ENCODE assay signal across 14 mouse cellular contexts in the genomic region with DNA sequence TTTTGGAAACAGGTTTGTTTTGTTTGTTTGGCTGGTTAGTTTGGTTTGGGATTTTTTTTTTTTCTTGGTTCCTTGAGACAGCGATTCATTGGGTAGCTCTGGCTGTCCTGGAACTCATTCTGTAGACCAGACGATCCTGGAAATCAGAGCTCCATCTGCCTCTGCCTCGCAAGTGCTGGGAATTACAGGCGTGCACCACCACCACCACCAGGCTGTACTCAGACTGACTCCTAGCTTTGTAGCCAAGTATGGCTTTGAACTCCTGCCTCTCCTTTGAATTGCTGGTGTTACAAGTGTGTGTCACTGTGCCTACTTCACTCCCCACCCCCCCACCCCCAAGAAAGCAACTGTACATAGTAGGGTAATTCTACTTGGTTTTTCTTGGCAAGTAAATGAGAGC. TPM values are rescaled to one million over a fixed set of nuclear protein-coding genes. Genes with fewer than 3 reads are reported as not detected.
DNase-seq lines count a peak whose midpoint lies in the region; ATAC-seq lines count a peak whose summit lies in the region.
"Had no signal": no experiment of that assay in that cellular context is flagged by ENCODE, and none has a peak within 500 bp of the region (broad histone marks: within the 10 kb centered on the region; RNA-seq: fewer than 3 reads in every experiment).

No protein-coding gene starts in this region.

- no peak overlapping the region for H3K4me2 ChIP-seq in heart, embryonic 12.5 days
- H3K4me2 ChIP-seq in forebrain, embryonic 14.5 days (ENCODE audit: low read length): no peak overlapping the region
- no peak overlapping the region for H3K4me2 ChIP-seq in hindbrain, embryonic 16.5 days (ENCODE audit: low read length)
- no peak overlapping the region for H3K4me2 ChIP-seq in neural tube, embryonic 14.5 days (ENCODE audit: low read depth, low read length)

- H3K27ac ChIP-seq in heart, embryonic 12.5 days (ENCODE audit: poor library complexity, severe bottlenecking): peak overlapping the region; percentile 40
- H3K27ac ChIP-seq in forebrain, embryonic 14.5 days (ENCODE audit: low read depth, low read length): peak overlapping the region; percentile 86
- peak overlapping the region; percentile 32 for H3K27ac ChIP-seq in hindbrain, embryonic 16.5 days (ENCODE audit: low read depth, low read length)
- H3K27ac ChIP-seq in neural tube, embryonic 14.5 days (ENCODE audit: low read depth, low read length): peak overlapping the region; percentile 66; the same call in 1 of the 2 replicates

- DNase-seq in heart, adult 9 months (ENCODE audit: low spot score in 2 of 2): no peak
- DNase-seq in forebrain, embryonic 14.5 days (ENCODE audit: low spot score): no peak
- no peak for DNase-seq in kidney, adult 18-20 months
- no peak for DNase-seq in lung, postnatal 4 days
- no peak for DNase-seq in adrenal gland, postnatal 10 days
- DNase-seq: cerebellum, postnatal 25 days; gastrocnemius, postnatal 25 days; kidney, postnatal 4 days; liver, postnatal 0 days had no signal

- H3K4me1 ChIP-seq in heart, embryonic 12.5 days (replicated peaks): peaks cover 17% of the 10 kb centered on the region
- H3K4me1 ChIP-seq in forebrain, embryonic 14.5 days (ENCODE audit: control insufficient read depth, insufficient read depth, low read length): peaks cover 33% of the 10 kb centered on the region
- peaks cover 27% of the 10 kb centered on the region for H3K4me1 ChIP-seq in hindbrain, embryonic 16.5 days (ENCODE audit: control insufficient read depth, insufficient read depth, low read depth, low read length)
- H3K4me1 ChIP-seq in neural tube, embryonic 14.5 days (ENCODE audit: control insufficient read depth, insufficient read depth, low read length): peaks cover 20% of the 10 kb centered on the region

- WGBS in heart, embryonic 12.5 days: 48% methylated on average over 4 of the region's 4 CpGs
- 72% methylated on average over 4 of the region's 4 CpGs for WGBS in forebrain, embryonic 14.5 days
- WGBS in hindbrain, embryonic 16.5 days: 63% methylated on average over 4 of the region's 4 CpGs
- WGBS in neural tube, embryonic 14.5 days: 74% methylated on average over 4 of the region's 4 CpGs

- H3K9ac ChIP-seq in heart, embryonic 12.5 days: no peak overlapping the region
- H3K9ac ChIP-seq in forebrain, embryonic 14.5 days (ENCODE audit: low read length): no peak overlapping the region
- H3K9ac ChIP-seq in hindbrain, embryonic 16.5 days (ENCODE audit: low read depth, low read length): no peak overlapping the region
- H3K9ac ChIP-seq in neural tube, embryonic 14.5 days (replicated peaks; ENCODE audit: low read depth, low read length): no peak overlapping the region
- H3K9ac ChIP-seq: liver, postnatal 0 days had no signal

- no peak for ATAC-seq in heart, embryonic 12.5 days (ENCODE audit: insufficient number of reproducible peaks, low FRiP score)
- ATAC-seq in forebrain, embryonic 14.5 days: peak; percentile 16; the same call in 1 of the 2 replicates
- no peak for ATAC-seq in hindbrain, embryonic 16.5 days
- ATAC-seq in neural tube, embryonic 14.5 days (ENCODE audit: low read depth): no peak
- ATAC-seq: intestine, embryonic 16.5 days; liver, postnatal 0 days had no signal

- no peaks in the 10 kb centered on the region for H3K27me3 ChIP-seq in heart, embryonic 12.5 days (replicated peaks)
- no peaks in the 10 kb centered on the region for H3K27me3 ChIP-seq in forebrain, embryonic 14.5 days (replicated peaks; ENCODE audit: control insufficient read depth, insufficient read depth, low read length)
- H3K27me3 ChIP-seq in hindbrain, embryonic 16.5 days (replicated peaks; ENCODE audit: control insufficient read depth, insufficient read depth, low read length): no peaks in the 10 kb centered on the region
- no peaks in the 10 kb centered on the region for H3K27me3 ChIP-seq in neural tube, embryonic 14.5 days (ENCODE audit: control insufficient read depth, insufficient read depth, low read length)

- H3K9me3 ChIP-seq in heart, embryonic 12.5 days (replicated peaks): no peaks in the 10 kb centered on the region
- H3K9me3 ChIP-seq in forebrain, embryonic 14.5 days (replicated peaks; ENCODE audit: control insufficient read depth, low read length): no peaks in the 10 kb centered on the region
- H3K9me3 ChIP-seq in hindbrain, embryonic 16.5 days (ENCODE audit: control insufficient read depth, low read length): no peaks in the 10 kb centered on the region
- no peaks in the 10 kb centered on the region for H3K9me3 ChIP-seq in neural tube, embryonic 14.5 days (ENCODE audit: control insufficient read depth, low read length)

- H3K36me3 ChIP-seq in heart, embryonic 12.5 days: no peaks in the 10 kb centered on the region
- no peaks in the 10 kb centered on the region for H3K36me3 ChIP-seq in forebrain, embryonic 14.5 days (ENCODE audit: control insufficient read depth, insufficient read depth, low read length)
- no peaks in the 10 kb centered on the region for H3K36me3 ChIP-seq in hindbrain, embryonic 16.5 days (ENCODE audit: control insufficient read depth, insufficient read depth, low read length)
- no peaks in the 10 kb centered on the region for H3K36me3 ChIP-seq in neural tube, embryonic 14.5 days (ENCODE audit: control insufficient read depth, insufficient read depth, low read length)

- no peak overlapping the region for H3K4me3 ChIP-seq in heart, embryonic 12.5 days
- no peak overlapping the region for H3K4me3 ChIP-seq in forebrain, embryonic 14.5 days (ENCODE audit: low read depth, low read length)
- no peak overlapping the region for H3K4me3 ChIP-seq in hindbrain, embryonic 16.5 days (ENCODE audit: low read length)
- H3K4me3 ChIP-seq in neural tube, embryonic 14.5 days (ENCODE audit: low read depth, low read length): no peak overlapping the region

RNA-seq across cellular contexts. Expression of a gene that starts 58.0 kb away (rescaled TPM):
- 4.7 and 4.9 TPM in 2 replicates for polyA plus RNA-seq in heart, embryonic 12.5 days (2016; fragmentation: Nextera tagmentation; extraction: Ambion mirVana)
- polyA plus RNA-seq in forebrain, embryonic 14.5 days (2014; fragmentation: Nextera tagmentation; extraction: Ambion mirVana): 11.4 and 13.0 TPM in 2 replicates
- 8.7 and 9.2 TPM in 2 replicates for polyA plus RNA-seq in hindbrain, embryonic 16.5 days (2015; fragmentation: Nextera tagmentation; extraction: Ambion mirVana)
- 5.4 and 6.2 TPM in 2 replicates for polyA plus RNA-seq in neural tube, embryonic 14.5 days (2014; fragmentation: Nextera tagmentation; extraction: Ambion mirVana)
- 10 to 100 TPM in 1 of 2 experiments, 1 to 10 TPM in 1; 6.3 to 14.0 TPM for total RNA-seq in adrenal gland, postnatal 10 days (2021)
- total RNA-seq: megakaryocyte progenitor cell, adult 5-6 weeks had no signal

Comparison
In these comparisons a context has a peak if more than half of its experiments do, and no peak if none do; other contexts are left out.
1. H3K27ac ChIP-seq: peak in every context shown above with its lines; median percentile 86 in forebrain, embryonic 14.5 days; 66 in neural tube, embryonic 14.5 days; 40 in heart, embryonic 12.5 days; 32 in hindbrain, embryonic 16.5 days.